Mouse (Mus musculus): ENCODE measurements around the gene Kdm4b. TPM values are rescaled to one million over a fixed set of nuclear protein-coding genes. Genes with fewer than 3 reads are reported as not detected.

The Kdm4b gene
- polyA plus RNA-seq, 1 experiment from 2014 or later = 13.6 TPM

DNA sequence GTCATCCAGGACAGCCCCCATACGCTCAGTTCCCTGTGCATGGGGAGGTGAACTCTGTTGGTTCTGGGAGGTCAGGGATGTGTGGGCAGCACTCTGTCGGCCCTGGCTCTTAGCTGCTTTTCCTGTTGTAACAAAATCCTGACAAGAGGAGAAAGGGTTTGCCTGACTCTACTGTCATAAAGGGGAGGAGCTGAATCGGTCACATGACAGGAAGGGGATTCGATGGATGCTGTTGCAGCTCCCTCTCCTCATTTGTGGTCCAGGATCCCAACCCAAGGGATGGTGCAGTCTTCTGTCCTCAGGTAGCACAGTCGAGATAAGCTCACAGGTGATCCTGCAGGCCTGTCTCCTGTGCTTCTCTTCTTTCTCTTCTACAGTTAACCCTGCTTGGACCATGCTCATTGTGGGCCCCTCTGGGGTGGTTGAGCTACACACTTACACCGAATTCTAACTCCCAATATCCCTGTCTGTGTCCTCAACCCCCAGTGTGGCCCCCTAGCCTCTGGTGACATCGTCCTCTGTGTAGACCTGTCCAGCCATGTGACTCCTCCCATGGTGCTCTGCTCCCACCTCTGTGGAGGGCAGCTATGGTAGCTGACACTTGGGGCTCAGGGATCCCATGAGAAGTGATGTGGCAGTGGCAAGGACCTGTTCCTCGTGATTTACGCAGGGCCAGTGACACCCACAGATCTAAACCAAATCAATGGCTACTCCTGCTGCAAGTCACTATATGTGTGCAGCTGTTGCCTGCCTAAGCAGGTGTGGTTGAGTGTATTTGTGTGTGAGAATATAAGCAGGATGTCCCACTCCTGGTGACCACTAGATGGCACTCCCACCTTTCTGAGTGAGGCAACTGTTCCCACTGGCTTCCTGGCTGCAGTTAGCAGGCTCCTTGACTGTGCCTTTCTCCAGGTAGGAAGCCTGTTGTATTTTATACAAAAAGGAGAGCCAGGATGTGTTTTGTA is 31.3 kb downstream of the Kdm4b start:
- H3K4me1 ChIP-seq = no peaks in the 10 kb centered on the region
- WGBS (ENCODE audit: insufficient replicate concordance) = 48% methylated on average over 9 of the region's 9 CpGs
- H3K36me3 ChIP-seq = peaks cover 78% of the 10 kb centered on the region
- no peak overlapping the region for H3K4me3 ChIP-seq
- H3K9me3 ChIP-seq (replicated peaks) = no peaks in the 10 kb centered on the region
- H3K27me3 ChIP-seq (replicated peaks) = no peaks in the 10 kb centered on the region
- H3K27ac ChIP-seq = no peak overlapping the region
- ATAC-seq = peak; percentile 23; the same call in 1 of the 2 replicates
- H3K4me2 ChIP-seq = no peak overlapping the region
- H3K9ac ChIP-seq = no peak overlapping the region

DNA sequence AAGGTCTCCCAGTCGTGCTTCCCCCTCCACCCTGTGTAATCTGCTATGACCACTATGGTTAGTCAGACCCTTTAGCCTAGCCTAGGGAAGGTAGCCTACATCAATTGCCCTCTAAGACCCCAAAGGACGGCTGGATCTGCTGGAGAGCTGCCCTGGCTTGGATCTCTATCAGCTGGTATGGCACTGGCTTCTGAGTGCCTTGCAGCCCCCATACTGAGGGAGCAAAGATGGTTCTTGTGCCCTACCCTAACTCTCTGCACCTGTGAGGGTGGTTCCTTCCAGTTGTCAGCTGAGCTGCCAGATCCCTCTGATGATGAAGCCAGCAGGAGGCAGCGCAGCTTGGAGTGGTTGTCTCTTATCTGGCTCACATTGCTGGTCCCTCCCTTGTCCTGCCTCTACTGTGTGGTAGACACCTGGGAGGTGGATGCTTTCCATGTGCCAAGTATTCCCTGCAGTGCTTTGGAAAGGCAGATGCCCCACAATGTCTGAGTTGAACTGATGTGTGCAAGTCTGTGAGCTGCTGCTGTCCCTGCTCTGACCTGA is 33.4 kb downstream of the Kdm4b start:
- H3K4me3 ChIP-seq = no peak overlapping the region
- H3K27ac ChIP-seq = no peak overlapping the region
- H3K36me3 ChIP-seq = peaks cover 66% of the 10 kb centered on the region
- no peaks in the 10 kb centered on the region for H3K4me1 ChIP-seq
- WGBS (ENCODE audit: insufficient replicate concordance) = 69% methylated on average over 3 of the region's 3 CpGs
- ATAC-seq = no peak
- no peaks in the 10 kb centered on the region for H3K9me3 ChIP-seq (replicated peaks)
- no peak overlapping the region for H3K9ac ChIP-seq
- no peaks in the 10 kb centered on the region for H3K27me3 ChIP-seq (replicated peaks)
- H3K4me2 ChIP-seq = no peak overlapping the region

DNA sequence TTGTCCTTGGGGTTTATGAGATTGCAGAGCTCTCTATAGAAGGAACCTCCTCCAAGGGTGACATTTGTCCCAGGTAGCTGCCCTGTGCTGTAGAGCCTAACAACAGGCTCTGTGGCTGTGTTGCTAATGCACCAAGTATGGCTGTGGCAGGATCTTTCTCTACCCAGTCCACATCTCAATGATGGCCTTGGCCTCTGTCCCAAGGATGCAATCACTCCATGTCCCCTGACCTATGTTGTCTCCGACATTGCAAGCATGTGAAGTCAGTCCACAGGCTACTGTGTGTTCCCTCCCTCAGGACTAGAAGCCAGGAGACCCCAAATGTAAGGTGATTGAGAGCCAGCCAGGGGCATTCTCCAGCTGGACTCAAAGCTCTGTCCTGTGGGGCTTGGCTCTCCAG is 34.0 kb downstream of the Kdm4b start:
- 67% methylated on average over 1 of the region's 1 CpGs for WGBS (ENCODE audit: insufficient replicate concordance)
- peaks cover under 1% of the 10 kb centered on the region; the same call in 1 of the 2 replicates for H3K4me1 ChIP-seq
- no peak overlapping the region for H3K4me3 ChIP-seq
- peaks cover 62% of the 10 kb centered on the region for H3K36me3 ChIP-seq
- no peak overlapping the region for H3K4me2 ChIP-seq
- H3K9me3 ChIP-seq (replicated peaks) = no peaks in the 10 kb centered on the region
- no peak overlapping the region for H3K9ac ChIP-seq
- H3K27me3 ChIP-seq (replicated peaks) = no peaks in the 10 kb centered on the region
- H3K27ac ChIP-seq = no peak overlapping the region
- ATAC-seq = no peak

DNA sequence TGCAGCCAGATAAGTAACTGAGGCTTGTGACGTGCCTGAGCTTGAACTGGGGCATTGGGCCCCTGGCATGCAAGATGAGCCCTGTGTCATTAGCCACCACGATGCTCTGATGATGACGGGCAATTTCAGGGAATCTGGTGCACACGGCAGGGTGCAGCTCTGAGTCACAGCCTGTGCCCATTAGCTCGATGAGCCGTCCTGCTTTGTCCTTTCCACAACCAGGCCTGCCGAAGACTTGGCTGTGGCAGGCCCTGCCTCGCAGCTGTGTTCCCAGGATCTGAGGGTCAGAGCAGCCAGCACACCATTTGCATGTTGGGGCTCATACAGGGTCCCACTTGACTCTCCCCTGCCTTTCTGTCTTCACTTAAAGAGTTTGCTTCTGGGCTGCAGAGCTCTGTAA is 34.6 kb downstream of the Kdm4b start:
- Histone ChIP-seq H3K27me3 (replicated peaks) (no peaks in the 10 kb centered on the region), H3K4me2 (no peak overlapping the region), H3K9me3 (replicated peaks) (no peaks in the 10 kb centered on the region), H3K27ac (no peak overlapping the region), H3K36me3 (peaks cover 59% of the 10 kb centered on the region), H3K4me3 (no peak overlapping the region), H3K9ac (no peak overlapping the region), H3K4me1 (peaks cover 6% of the 10 kb centered on the region; the same call in 1 of the 2 replicates)
- WGBS (ENCODE audit: insufficient replicate concordance) = 77% methylated on average over 8 of the region's 8 CpGs
- no peak for ATAC-seq

DNA sequence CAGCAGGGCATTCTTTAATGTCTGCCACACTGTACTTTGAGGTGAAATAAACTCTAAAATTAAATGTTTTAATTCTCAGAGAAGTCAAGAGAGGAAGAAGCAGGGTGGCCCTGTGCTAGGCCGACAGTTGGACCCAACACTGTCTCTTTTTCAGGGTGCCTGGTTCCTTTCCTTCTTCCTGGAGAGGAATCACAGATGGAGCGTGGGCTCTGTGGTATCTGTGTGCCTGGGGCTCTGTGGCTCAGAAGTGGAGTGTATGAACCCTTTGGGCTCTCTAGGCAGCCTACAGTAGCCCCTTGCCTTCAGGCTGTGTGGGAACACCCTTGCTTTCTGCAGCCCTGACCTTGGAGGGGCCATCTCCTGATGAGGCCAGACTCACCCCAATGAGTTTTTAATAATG is 35.7 kb downstream of the Kdm4b start:
- no peak overlapping the region for H3K9ac ChIP-seq
- H3K4me1 ChIP-seq = peaks cover 15% of the 10 kb centered on the region
- H3K27me3 ChIP-seq (replicated peaks) = no peaks in the 10 kb centered on the region
- ATAC-seq = no peak
- no peak overlapping the region for H3K27ac ChIP-seq
- WGBS (ENCODE audit: insufficient replicate concordance) = 78% methylated on average over 2 of the region's 2 CpGs
- H3K36me3 ChIP-seq = peaks cover 48% of the 10 kb centered on the region
- no peaks in the 10 kb centered on the region for H3K9me3 ChIP-seq (replicated peaks)
- no peak overlapping the region for H3K4me2 ChIP-seq
- no peak overlapping the region for H3K4me3 ChIP-seq

DNA sequence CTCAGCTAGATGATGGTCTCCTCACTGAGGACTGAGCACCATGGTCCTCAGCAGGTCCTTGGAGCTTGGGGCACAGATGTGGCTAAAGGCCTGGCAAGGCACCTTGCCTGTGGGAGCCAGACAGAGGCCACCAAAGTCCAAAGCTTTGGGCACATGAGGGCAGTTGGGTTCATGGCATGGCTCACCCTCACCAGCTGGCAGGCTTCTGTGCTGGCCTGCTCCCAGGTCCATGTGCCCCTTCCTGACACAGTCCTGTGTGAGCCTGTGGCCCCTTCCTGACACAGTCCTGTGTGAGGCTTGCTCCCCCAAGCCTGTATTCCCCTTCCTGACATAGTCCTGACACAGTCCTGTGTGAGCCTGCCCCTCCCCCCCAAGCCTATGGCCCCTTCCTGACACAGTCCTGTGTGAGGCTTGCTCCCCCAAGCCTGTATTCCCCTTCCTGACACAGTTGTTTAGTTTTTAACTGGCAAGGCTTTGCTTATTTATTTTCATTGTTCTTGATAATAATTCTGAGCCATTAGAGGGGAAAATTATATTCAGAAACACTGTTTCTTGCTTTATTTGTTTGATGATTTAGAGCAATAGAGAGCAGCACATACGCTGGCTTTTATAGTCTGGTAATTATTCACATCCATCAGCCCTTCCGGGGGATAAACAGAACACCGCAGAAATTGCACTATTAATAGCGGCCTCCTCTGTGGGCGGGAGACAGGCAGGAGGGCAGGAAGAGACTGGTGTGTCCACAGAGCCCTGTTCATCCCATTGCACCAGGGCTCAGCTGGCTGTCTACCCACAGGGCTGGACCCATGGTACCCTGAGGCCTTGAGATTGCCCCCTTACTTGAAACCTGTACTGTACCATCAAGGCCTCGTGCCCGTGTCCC is 40.2 kb downstream of the Kdm4b start:
- peak; percentile 41; the same call in 1 of the 2 replicates for ATAC-seq
- no peak overlapping the region for H3K4me2 ChIP-seq
- peaks cover 18% of the 10 kb centered on the region for H3K4me1 ChIP-seq

DNA sequence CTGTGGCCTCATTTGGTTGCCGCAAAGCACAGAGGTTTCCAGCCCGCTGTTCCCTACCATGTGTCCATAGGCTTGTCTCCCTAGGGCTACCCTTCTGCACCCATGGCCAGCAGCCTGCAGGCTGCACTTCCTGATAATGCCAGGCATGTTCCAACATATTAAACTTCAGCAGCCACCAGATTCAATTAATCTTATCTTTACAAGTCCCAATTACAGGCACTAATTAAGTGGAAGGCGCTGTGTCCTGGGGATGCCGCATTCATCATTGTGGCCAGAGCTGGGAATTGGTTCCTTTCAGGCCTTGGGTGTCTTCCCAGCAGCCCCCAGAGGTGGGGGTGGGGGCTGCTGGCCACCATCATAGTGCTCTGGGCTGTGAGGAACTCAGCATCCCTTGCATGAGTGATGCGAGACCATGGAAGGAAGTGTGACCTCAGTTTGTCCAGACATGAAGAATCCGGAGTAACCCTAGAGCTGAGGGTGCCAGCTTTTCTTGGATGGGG is 42.5 kb downstream of the Kdm4b start:
- ATAC-seq = no peak
- H3K4me3 ChIP-seq = no peak overlapping the region
- WGBS (ENCODE audit: insufficient replicate concordance) = 83% methylated on average over 6 of the region's 6 CpGs
- no peak overlapping the region for H3K4me2 ChIP-seq
- H3K36me3 ChIP-seq = peaks cover 29% of the 10 kb centered on the region
- H3K27me3 ChIP-seq (replicated peaks) = no peaks in the 10 kb centered on the region
- no peak overlapping the region for H3K27ac ChIP-seq
- H3K9me3 ChIP-seq (replicated peaks) = no peaks in the 10 kb centered on the region
- H3K9ac ChIP-seq = no peak overlapping the region
- peaks cover 18% of the 10 kb centered on the region for H3K4me1 ChIP-seq

More for the DNA sequence above, 40.2 kb downstream of the Kdm4b start:
- Histone ChIP-seq H3K27ac (peak overlapping the region; percentile 22; the same call in 1 of the 2 replicates), H3K4me3 (no peak overlapping the region), H3K9me3 (replicated peaks) (no peaks in the 10 kb centered on the region), H3K36me3 (peaks cover 34% of the 10 kb centered on the region), H3K27me3 (replicated peaks) (no peaks in the 10 kb centered on the region), H3K9ac (no peak overlapping the region)
- 66% methylated on average over 7 of the region's 7 CpGs for WGBS (ENCODE audit: insufficient replicate concordance)

DNA sequence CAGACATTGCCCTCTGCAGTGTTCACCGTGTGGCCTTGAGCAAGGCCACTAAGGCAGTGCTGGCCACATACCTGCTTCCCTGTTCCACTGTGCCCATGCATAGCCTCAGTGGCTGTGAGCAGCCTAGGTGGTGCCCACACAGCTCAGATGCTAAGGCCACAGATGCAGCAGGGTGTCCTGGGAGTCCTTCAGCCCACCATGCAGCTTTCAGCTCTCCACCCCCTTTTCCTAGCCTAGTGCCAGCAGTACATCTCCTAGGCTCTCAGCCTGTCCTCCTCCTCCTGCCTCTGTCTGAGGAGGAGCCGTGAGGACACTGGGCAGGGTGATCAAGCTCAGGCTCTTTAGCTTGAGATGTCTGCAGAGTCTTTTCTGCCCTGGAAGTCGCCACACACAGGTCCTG is 44.2 kb downstream of the Kdm4b start:
- Histone ChIP-seq H3K4me1 (peaks cover 21% of the 10 kb centered on the region), H3K4me2 (no peak overlapping the region), H3K9me3 (replicated peaks) (no peaks in the 10 kb centered on the region), H3K27me3 (replicated peaks) (no peaks in the 10 kb centered on the region), H3K4me3 (no peak overlapping the region), H3K27ac (no peak overlapping the region), H3K36me3 (peaks cover 30% of the 10 kb centered on the region), H3K9ac (no peak overlapping the region)
- WGBS (ENCODE audit: insufficient replicate concordance) = 71% methylated on average over 3 of the region's 3 CpGs
- no peak for ATAC-seq

DNA sequence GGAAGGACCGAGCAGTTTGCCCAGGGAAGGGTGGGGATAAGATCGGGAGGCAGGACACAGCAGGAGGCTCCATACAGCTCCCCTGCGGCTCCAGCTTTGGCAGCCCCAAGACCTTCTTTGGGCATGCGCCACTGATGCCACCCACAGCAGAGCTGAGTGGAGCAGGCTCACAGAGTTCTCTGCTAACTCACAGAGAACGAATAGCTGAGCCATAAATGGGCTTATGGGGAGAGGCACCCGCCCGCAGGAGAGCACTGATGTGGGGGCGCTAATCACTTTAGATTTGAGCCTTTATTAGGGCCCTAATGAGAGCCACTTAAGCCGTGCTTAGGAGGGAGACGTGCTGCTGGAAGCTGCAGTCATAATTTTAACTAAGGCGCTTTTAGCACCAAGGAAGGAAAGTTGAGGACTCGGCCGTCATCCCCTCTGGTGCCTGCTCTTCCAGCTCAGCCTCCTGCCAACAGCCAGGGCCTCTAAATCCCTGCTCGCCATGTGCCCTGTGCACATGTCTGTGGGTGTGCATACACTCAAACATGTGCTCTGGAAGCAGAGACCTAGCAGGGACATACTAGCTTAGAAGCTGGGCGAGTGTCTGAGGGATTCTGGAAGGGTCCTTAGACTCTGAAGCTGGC is 45.3 kb downstream of the Kdm4b start:
- WGBS (ENCODE audit: insufficient replicate concordance) = 80% methylated on average over 15 of the region's 15 CpGs
- H3K4me1 ChIP-seq = peaks cover 11% of the 10 kb centered on the region; the same call in 1 of the 2 replicates
- H3K4me3 ChIP-seq = no peak overlapping the region
- H3K36me3 ChIP-seq = peaks cover 34% of the 10 kb centered on the region
- H3K4me2 ChIP-seq = no peak overlapping the region
- H3K27ac ChIP-seq = no peak overlapping the region
- H3K27me3 ChIP-seq (replicated peaks) = no peaks in the 10 kb centered on the region
- H3K9ac ChIP-seq = no peak overlapping the region
- ATAC-seq = no peak
- H3K9me3 ChIP-seq (replicated peaks) = no peaks in the 10 kb centered on the region

DNA sequence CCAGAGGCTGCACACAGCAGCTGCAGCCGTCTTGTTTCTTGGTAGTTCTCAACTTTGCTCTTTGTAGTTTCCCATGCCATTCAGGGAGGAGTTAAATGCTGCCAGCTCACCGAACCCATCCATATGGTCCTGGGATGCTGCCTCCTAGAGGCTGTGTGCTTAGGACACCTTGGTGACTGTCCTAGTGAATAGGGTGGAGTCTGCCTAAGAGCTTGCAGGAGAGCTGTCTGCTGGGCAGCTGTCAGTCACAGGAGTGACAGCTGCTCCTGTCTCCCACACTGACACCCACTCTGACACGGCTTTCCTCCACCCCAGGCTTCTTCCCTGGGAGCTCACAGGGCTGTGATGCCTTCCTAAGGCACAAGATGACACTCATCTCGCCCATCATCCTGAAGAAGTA is 46.2 kb downstream of the Kdm4b start:
- Histone ChIP-seq H3K4me2 (no peak overlapping the region), H3K4me3 (no peak overlapping the region), H3K9ac (no peak overlapping the region), H3K9me3 (replicated peaks) (no peaks in the 10 kb centered on the region), H3K27ac (no peak overlapping the region), H3K36me3 (peaks cover 44% of the 10 kb centered on the region), H3K4me1 (0 out of 2 replicates have a peak, but pooled peaks cover 6% of the 10 kb centered on the region), H3K27me3 (replicated peaks) (no peaks in the 10 kb centered on the region)
- no peak for ATAC-seq
- WGBS (ENCODE audit: insufficient replicate concordance) = 70% methylated on average over 4 of the region's 4 CpGs

All from liver, embryonic 12.5 days (tissue).